Mouse (Mus musculus): ENCODE measurements around the gene Dnah1. TPM values are rescaled to one million over a fixed set of nuclear protein-coding genes. Genes with fewer than 3 reads are reported as not detected.

Gene Dnah1
- polyA plus RNA-seq, 1 experiment, result 2.9 TPM

GRCm38 (mm10) chr14:31240528-31240927, 83.2 kb downstream of the Dnah1 start:
- Histone ChIP-seq H3K9me3 (replicated peaks; ENCODE audit: control insufficient read depth, insufficient read depth, low read length, poor library complexity, severe bottlenecking) (no peaks in the 10 kb centered on the region), H3K4me1 (ENCODE audit: control insufficient read depth, insufficient read depth, low read length) (no peaks in the 10 kb centered on the region), H3K36me3 (ENCODE audit: control insufficient read depth, insufficient read depth, low read length, poor library complexity, severe bottlenecking) (no peaks in the 10 kb centered on the region), H3K9ac (ENCODE audit: low read depth, poor library complexity, severe bottlenecking) (no peak overlapping the region), H3K27me3 (ENCODE audit: control insufficient read depth, insufficient read depth, low read length, poor library complexity, severe bottlenecking) (no peaks in the 10 kb centered on the region), H3K4me3 (ENCODE audit: low read depth, low read length) (no peak overlapping the region), H3K27ac (ENCODE audit: insufficient read depth, low read length) (no peak overlapping the region)
- TF ChIP-seq CTCF (IDR thresholded peaks at IDR 0.05; ENCODE audit: low read depth, low read length) (no peak), POLR2A (IDR thresholded peaks at IDR 0.05; ENCODE audit: insufficient read depth, low read length) (no peak), EP300 (IDR thresholded peaks at IDR 0.05; ENCODE audit: insufficient read depth, low read depth, low read length) (no peak)

- no peak overlapping the region for H3K9ac ChIP-seq (ENCODE audit: low read depth, poor library complexity, severe bottlenecking)
- H3K4me1 ChIP-seq (ENCODE audit: control insufficient read depth, insufficient read depth, low read length), result no peaks in the 10 kb centered on the region
- H3K4me3 ChIP-seq (ENCODE audit: low read depth, low read length), result no peak overlapping the region
- no peaks in the 10 kb centered on the region for H3K36me3 ChIP-seq (ENCODE audit: control insufficient read depth, insufficient read depth, low read length, poor library complexity, severe bottlenecking)
- TF ChIP-seq EP300 (IDR thresholded peaks at IDR 0.05; ENCODE audit: insufficient read depth, low read depth, low read length), result no peak
- TF ChIP-seq POLR2A (IDR thresholded peaks at IDR 0.05; ENCODE audit: insufficient read depth, low read length), result no peak
- TF ChIP-seq CTCF (IDR thresholded peaks at IDR 0.05; ENCODE audit: low read depth, low read length), result no peak
- H3K27me3 ChIP-seq (ENCODE audit: control insufficient read depth, insufficient read depth, low read length, poor library complexity, severe bottlenecking), result no peaks in the 10 kb centered on the region
- H3K9me3 ChIP-seq (replicated peaks; ENCODE audit: control insufficient read depth, insufficient read depth, low read length, poor library complexity, severe bottlenecking), result no peaks in the 10 kb centered on the region
- no peak overlapping the region for H3K27ac ChIP-seq (ENCODE audit: insufficient read depth, low read length)
These were observed 86.4 kb downstream of the Dnah1 start for GRCm38 (mm10) chr14:31237101-31237882.

- Histone ChIP-seq H3K9ac (ENCODE audit: low read depth, poor library complexity, severe bottlenecking) (peak overlapping the region; percentile 41; the same call in 1 of the 2 replicates), H3K27ac (ENCODE audit: insufficient read depth, low read length) (no peak overlapping the region), H3K4me1 (ENCODE audit: control insufficient read depth, insufficient read depth, low read length) (no peaks in the 10 kb centered on the region), H3K4me3 (ENCODE audit: low read depth, low read length) (peak overlapping the region; percentile 46), H3K36me3 (ENCODE audit: control insufficient read depth, insufficient read depth, low read length, poor library complexity, severe bottlenecking) (no peaks in the 10 kb centered on the region), H3K27me3 (ENCODE audit: control insufficient read depth, insufficient read depth, low read length, poor library complexity, severe bottlenecking) (no peaks in the 10 kb centered on the region), H3K9me3 (replicated peaks; ENCODE audit: control insufficient read depth, insufficient read depth, low read length, poor library complexity, severe bottlenecking) (no peaks in the 10 kb centered on the region)
- peak; percentile 48 for TF ChIP-seq CTCF (IDR thresholded peaks at IDR 0.05; ENCODE audit: low read depth, low read length)
- TF ChIP-seq POLR2A (IDR thresholded peaks at IDR 0.05; ENCODE audit: insufficient read depth, low read length), result no peak
These were observed 89.6 kb downstream of the Dnah1 start for GRCm38 (mm10) chr14:31233996-31234591.

GRCm38 (mm10) chr14:31233070-31233995, 90.4 kb downstream of the Dnah1 start:
- no peaks in the 10 kb centered on the region for H3K9me3 ChIP-seq (replicated peaks; ENCODE audit: control insufficient read depth, insufficient read depth, low read length, poor library complexity, severe bottlenecking)
- no peaks in the 10 kb centered on the region for H3K36me3 ChIP-seq (ENCODE audit: control insufficient read depth, insufficient read depth, low read length, poor library complexity, severe bottlenecking)
- H3K27ac ChIP-seq (ENCODE audit: insufficient read depth, low read length), result no peak overlapping the region
- no peak overlapping the region for H3K9ac ChIP-seq (ENCODE audit: low read depth, poor library complexity, severe bottlenecking)
- no peaks in the 10 kb centered on the region for H3K27me3 ChIP-seq (ENCODE audit: control insufficient read depth, insufficient read depth, low read length, poor library complexity, severe bottlenecking)
- TF ChIP-seq CTCF (IDR thresholded peaks at IDR 0.05; ENCODE audit: low read depth, low read length) (no peak), EP300 (IDR thresholded peaks at IDR 0.05; ENCODE audit: insufficient read depth, low read depth, low read length) (no peak), POLR2A (IDR thresholded peaks at IDR 0.05; ENCODE audit: insufficient read depth, low read length) (no peak)
- peaks cover under 1% of the 10 kb centered on the region for H3K4me1 ChIP-seq (ENCODE audit: control insufficient read depth, insufficient read depth, low read length)
- H3K4me3 ChIP-seq (ENCODE audit: low read depth, low read length), result no peak overlapping the region

GRCm38 (mm10) chr14:31232404-31233069, 91.2 kb downstream of the Dnah1 start:
- H3K27ac ChIP-seq (ENCODE audit: insufficient read depth, low read length), result no peak overlapping the region
- no peak overlapping the region for H3K4me3 ChIP-seq (ENCODE audit: low read depth, low read length)
- H3K27me3 ChIP-seq (ENCODE audit: control insufficient read depth, insufficient read depth, low read length, poor library complexity, severe bottlenecking), result no peaks in the 10 kb centered on the region
- no peak overlapping the region for H3K9ac ChIP-seq (ENCODE audit: low read depth, poor library complexity, severe bottlenecking)
- no peaks in the 10 kb centered on the region for H3K9me3 ChIP-seq (replicated peaks; ENCODE audit: control insufficient read depth, insufficient read depth, low read length, poor library complexity, severe bottlenecking)
- no peak for TF ChIP-seq POLR2A (IDR thresholded peaks at IDR 0.05; ENCODE audit: insufficient read depth, low read length)
- no peak for TF ChIP-seq EP300 (IDR thresholded peaks at IDR 0.05; ENCODE audit: insufficient read depth, low read depth, low read length)
- no peak for TF ChIP-seq CTCF (IDR thresholded peaks at IDR 0.05; ENCODE audit: low read depth, low read length)
- H3K36me3 ChIP-seq (ENCODE audit: control insufficient read depth, insufficient read depth, low read length, poor library complexity, severe bottlenecking), result no peaks in the 10 kb centered on the region
- peaks cover 2% of the 10 kb centered on the region for H3K4me1 ChIP-seq (ENCODE audit: control insufficient read depth, insufficient read depth, low read length)
